Mouse (Mus musculus) gastrocnemius, adult 18-20 months (tissue): Measurements from ENCODE around the gene Fam180a. TPM values are rescaled to one million over a fixed set of nuclear protein-coding genes. Genes with fewer than 3 reads are reported as not detected.

ENCODE experiments used
- DNase-seq: peaks from one replicate; pipeline ENCODE4 v3.0.0; 2021; ENCODE audit warnings: low spot score
- total RNA-seq, 2 experiments: library from RNA; stranded (reverse); gene quantifications; 2 replicates each; pipeline ENCODE4 v1.2.3; 2021

Gene Fam180a
- total RNA-seq, 2 experiments from 2014 or later = 0.18 to 1.0 TPM

DNA sequence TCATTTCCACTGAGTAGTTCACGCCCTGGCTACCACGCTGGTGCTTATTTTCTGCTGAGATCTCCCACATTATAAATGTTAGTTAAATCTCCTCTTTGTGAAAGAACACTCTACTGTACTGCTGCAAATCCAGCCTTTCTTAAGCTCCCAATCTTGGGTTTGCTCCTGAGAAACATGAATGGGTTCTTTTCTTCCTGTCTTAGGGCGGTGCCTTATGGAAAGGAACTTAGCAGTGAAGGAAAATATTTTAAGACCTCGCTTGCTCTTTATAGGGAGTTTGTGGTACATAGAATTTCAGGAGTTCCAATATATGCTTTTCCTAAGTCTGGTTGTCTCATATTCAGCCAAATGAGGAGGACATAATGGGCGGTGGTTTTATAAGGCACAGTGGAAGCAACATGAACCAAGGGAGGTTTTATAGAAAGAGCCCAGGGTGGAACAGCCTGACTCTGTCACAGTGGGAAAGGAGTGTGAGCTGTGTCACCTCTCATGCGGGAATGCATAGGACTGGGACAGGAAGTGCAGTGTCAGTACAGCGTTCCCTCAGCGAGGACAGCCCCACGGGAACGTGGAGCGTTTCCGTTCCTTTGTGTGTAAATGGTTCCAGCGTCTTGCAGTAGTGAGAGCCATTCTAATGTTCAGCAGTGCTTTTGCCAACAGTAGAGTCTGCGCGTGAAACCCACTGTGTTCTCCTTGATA, 60.2 kb downstream of the Fam180a start:
- no peak for DNase-seq

Other genes with a start within 250 kb of the Fam180a start
- gene Cnot4, start 192.4 kb downstream of the Fam180a start, total RNA-seq = 10 to 100 TPM; 26.7 to 29.4 TPM
- 10 to 100 TPM; 10.2 to 12.3 TPM for gene Nup205, start 148.7 kb downstream of the Fam180a start, total RNA-seq
- under 1 TPM; 0.14 to 0.17 TPM for gene Slc13a4, start 18.0 kb downstream of the Fam180a start, total RNA-seq
- 10 to 100 TPM; 21.3 to 23.6 TPM for gene Mtpn, start 213.7 kb upstream of the Fam180a start, total RNA-seq